Mouse (Mus musculus): ENCODE results near the gene Cldn14.
"Not testable (repeated sequence)": the region's sequence is repeated elsewhere in the genome, so short reads cannot be mapped to it uniquely, and the experiment has no call there.

Gene Cldn14

GRCm38 (mm10) chr16:94009356-94009755 lies 719 bp upstream of the Cldn14 start:
- DNase-seq (ENCODE audit: low spot score in 2 of 2): no peak

- no peak for DNase-seq (ENCODE audit: low spot score in 2 of 2)
Observed at GRCm38 (mm10) chr16:94006706-94007665, 1.7 kb downstream of the Cldn14 start.

- no peak for DNase-seq (ENCODE audit: low spot score in 2 of 2)
Observed at GRCm38 (mm10) chr16:94003478-94003877, 5.2 kb downstream of the Cldn14 start.

- no peak for DNase-seq (ENCODE audit: low spot score in 2 of 2)
Observed at GRCm38 (mm10) chr16:94001366-94001765, 7.3 kb downstream of the Cldn14 start.

GRCm38 (mm10) chr16:93998895-93999294 lies 9.7 kb downstream of the Cldn14 start:
- DNase-seq (ENCODE audit: low spot score in 2 of 2): no peak

GRCm38 (mm10) chr16:93983576-93983975 lies 25.1 kb downstream of the Cldn14 start:
- no peak for DNase-seq (ENCODE audit: low spot score in 2 of 2)

DNA sequence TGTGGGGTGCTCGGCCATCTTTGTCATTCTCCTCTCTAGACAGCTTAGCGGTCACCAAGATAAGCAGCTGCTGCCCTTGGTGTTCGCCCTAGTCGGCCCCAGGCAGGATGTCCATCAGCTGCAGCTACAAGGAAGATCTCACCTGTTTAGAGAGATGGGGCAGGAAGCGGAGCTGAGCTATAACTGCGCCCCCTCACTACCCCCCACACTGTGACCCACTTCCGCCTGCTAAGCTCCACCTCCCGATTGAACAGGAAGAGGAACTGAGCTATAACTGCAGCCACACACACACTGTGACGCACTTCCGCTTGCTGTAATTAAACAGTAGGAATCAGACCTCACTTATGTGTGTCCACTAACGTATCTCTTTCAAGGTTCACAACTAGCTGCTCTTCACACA lies 26.3 kb downstream of the Cldn14 start:
- DNase-seq (ENCODE audit: low spot score in 2 of 2): no peak

- DNase-seq (ENCODE audit: low spot score in 2 of 2): no peak
Observed at GRCm38 (mm10) chr16:93981190-93981841, 27.3 kb downstream of the Cldn14 start.

DNA sequence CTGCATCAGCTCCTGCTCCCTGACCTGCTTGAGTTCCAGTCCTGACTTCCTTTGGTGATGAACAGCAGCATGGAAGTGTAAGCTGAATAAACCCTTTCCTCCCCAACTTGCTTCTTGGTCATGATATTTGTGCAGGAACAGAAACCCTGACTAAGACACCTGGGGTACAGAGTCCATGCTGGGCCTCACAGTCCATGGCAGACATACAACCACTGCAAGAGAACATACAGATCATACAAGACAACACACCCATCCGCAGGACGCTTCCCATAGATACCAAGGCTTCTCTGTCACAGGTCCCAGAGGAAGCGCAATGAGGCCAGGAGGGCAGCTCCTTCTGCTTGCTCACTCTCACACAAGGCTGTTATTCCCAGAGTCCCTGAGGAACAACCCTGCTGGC lies 28.3 kb downstream of the Cldn14 start:
- not testable (repeated sequence) for DNase-seq (ENCODE audit: low spot score in 2 of 2)

- no peak for DNase-seq (ENCODE audit: low spot score in 2 of 2)
Observed at GRCm38 (mm10) chr16:93979316-93979715, 29.3 kb downstream of the Cldn14 start.

- DNase-seq (ENCODE audit: low spot score in 2 of 2): no peak
Observed at GRCm38 (mm10) chr16:93977587-93977986, 31.1 kb downstream of the Cldn14 start.

DNA sequence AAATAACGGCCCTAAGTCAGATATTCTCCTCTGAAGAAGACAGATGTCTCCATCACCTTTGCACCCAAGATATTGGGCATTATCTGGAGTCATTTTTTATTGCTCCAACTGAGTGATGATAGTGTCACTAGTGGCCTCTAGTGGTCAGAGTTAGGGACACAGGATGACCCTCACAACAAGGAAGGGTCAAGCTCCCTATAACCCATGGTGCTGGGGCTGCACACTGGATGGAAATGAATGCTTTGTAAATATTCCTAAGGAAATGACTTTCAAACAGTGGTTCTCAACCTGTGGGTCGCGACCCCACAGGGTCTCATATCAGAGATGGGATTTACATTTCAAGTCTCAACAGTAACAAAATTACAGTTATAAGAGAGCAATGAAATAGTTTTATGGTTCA lies 31.7 kb downstream of the Cldn14 start:
- DNase-seq (ENCODE audit: low spot score in 2 of 2): no peak

- no peak for DNase-seq (ENCODE audit: low spot score in 2 of 2)
Observed at GRCm38 (mm10) chr16:93975430-93975829, 33.2 kb downstream of the Cldn14 start.

DNA sequence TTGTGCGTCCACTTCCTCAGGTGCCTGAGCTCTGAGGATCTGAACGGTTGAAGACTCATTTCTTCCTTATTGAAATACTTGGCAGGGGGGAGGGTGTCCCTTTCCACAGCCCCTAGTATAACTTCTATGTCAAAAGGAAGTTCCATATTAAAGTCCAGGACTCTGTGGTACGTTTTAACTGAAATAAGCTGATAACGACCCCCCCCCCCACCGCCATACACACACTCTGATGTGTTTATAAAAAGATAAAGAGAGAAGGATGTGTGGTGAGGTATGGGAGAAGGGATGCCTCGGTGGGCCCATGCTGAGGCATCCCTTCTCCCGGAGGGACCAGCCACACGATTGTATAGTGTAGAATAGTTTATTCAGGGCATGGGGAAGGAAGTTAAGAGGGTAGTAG lies 34.4 kb downstream of the Cldn14 start:
- no peak for DNase-seq (ENCODE audit: low spot score in 2 of 2)

- DNase-seq (ENCODE audit: low spot score in 2 of 2): no peak
Observed at GRCm38 (mm10) chr16:93973554-93973953, 35.1 kb downstream of the Cldn14 start.

DNA sequence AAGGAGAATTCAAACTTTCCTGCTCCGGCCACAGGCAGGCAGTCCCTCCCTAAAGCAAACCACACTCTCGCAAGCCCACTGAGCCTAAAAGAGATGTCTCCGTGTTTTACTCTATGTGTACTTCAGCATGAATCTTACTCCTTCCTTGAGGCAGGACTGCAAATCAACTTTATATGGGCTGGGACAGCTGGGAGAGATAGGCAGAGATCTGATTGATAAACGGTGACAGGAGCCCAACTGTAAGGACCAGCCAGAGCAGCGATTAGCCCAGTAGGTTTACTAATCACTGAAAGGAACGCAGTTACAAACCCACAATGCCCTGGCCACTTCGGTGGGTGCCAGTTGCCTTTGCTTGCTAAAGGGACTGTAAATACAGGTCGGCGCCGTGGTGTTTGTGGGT lies 35.5 kb downstream of the Cldn14 start:
- no peak for DNase-seq (ENCODE audit: low spot score in 2 of 2)

DNA sequence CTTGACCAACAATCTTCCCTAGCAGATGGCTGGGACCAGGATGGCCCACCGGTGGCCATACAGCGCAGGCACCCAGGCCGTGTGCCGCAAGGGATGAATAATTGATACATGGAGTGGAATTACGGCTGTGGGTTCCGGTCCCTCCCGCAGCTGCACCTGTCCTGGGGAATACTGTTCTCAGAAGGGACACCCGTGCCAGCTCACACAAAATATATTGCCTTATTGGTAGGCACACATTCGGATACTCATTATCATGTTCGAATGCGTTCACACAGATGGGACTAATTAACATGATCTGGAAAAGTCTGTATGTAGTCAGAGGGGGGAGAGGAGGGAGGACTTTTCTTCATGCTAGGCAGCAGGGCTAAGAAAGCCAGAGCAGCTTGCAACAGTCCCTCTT lies 37.6 kb downstream of the Cldn14 start:
- DNase-seq (ENCODE audit: low spot score in 2 of 2): no peak

- no peak for DNase-seq (ENCODE audit: low spot score in 2 of 2)
Observed at GRCm38 (mm10) chr16:93967893-93968292, 40.7 kb downstream of the Cldn14 start.

- no peak for DNase-seq (ENCODE audit: low spot score in 2 of 2)
Observed at GRCm38 (mm10) chr16:93962283-93962682, 46.4 kb downstream of the Cldn14 start.

GRCm38 (mm10) chr16:93961099-93961646 lies 47.5 kb downstream of the Cldn14 start:
- DNase-seq (ENCODE audit: low spot score in 2 of 2): no peak

DNA sequence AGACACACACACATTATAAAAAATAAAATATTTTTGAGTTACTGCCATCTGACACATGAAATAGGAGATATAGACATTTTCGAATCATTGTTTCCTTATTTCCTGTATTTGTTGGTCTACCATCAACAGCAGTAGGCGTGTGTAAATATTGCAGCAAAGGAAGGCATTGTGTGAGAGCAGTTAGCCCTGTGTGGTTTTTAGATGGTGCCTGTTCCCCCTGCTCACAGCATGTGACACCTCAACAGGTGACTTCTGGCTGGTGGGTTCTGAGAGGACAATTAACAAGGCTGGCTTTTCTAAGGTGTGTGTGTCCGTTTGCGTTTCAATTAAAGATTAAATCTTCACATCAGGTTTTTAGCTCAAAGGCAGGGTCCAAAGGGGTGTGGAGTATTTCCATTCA lies 48.1 kb downstream of the Cldn14 start:
- DNase-seq (ENCODE audit: low spot score in 2 of 2): no peak

GRCm38 (mm10) chr16:93957402-93957801 lies 51.2 kb downstream of the Cldn14 start:
- no peak for DNase-seq (ENCODE audit: low spot score in 2 of 2)

GRCm38 (mm10) chr16:93956986-93957385 lies 51.7 kb downstream of the Cldn14 start:
- DNase-seq (ENCODE audit: low spot score in 2 of 2): no peak
